Mouse (Mus musculus) adrenal gland, adult 18-20 months (tissue): ENCODE measurements around the gene Adnp. TPM values are rescaled to one million over a fixed set of nuclear protein-coding genes. Genes with fewer than 3 reads are reported as not detected.

Experiments
- DNase-seq, 2 experiments: peaks; one replicate each; pipeline ENCODE4 v3.0.0; 2021 to 2022; ENCODE audit warnings: low spot score in 2 of 2
- total RNA-seq, 2 experiments: library from RNA; stranded (reverse); gene quantifications; 1 replicate in 1 of 2; 2 replicates in 1 of 2; pipeline ENCODE4 v1.2.3; 2021

The Adnp gene
- total RNA-seq, 2 experiments from 2014 or later, result 40.2 to 47.3 TPM

DNA sequence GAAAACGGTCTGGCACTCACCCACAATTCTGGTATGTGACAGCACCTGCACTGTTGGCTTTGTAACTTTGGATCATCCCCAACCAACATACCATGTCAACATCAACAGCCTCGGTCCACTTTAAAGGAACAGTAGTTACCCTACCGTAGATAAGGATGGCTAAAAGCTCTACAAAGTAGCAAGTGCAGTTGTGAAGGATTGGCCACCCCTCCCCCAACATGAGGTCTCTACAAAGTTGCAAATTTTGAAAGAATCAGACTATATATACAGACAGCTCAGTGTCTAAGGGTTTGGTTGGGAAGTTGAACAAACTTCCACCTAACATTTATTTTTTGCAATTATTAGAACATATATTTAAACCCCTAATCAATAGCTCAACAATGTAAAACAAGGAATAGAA lies 971 bp upstream of the Adnp start:
- DNase-seq, result no peak

DNA sequence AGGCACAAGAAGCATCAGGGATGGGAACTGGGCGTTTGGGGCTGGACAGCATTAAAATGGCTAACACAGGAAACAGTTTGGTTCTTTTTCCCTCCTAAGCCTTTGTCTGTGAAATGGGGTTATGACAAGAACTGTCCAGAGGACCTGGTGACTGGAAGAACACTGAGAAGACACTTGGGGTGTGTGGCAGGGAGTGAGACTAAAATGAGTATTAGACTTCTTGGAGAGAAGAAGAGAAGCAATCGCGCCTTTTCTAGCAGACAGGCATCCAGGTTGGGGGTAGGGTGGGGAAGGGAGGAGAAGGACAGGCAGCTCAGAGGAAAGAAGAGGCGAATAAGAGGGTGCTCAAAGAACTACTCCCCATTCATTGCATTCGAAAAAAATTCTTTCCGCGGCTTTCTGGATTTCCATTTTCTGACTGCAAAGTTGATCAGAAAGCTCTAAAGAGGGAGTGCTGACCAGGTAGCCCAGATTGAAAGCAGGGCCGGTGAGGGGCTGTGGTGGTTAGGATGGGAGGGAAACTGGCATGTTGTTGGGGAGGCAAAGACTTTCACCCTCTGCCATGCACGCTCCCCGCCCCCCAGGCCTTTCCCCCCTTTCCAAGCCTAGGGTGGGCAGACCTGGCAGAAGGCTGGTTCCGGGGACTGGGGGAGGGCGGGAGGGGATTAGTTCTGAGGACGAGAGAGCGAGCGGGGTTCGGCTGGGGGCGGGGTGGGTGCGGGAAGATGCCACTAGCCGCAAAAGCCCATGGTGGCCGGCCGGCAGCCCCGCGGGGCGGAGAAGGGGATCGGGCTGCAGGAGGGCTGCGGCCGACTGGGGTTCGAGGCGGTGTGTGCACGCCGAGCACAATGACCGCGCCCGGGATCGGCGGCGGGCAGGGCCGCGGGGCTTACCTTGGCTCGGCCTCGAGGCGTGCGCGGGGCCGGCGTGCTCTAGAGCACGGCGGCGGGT lies 956 bp downstream of the Adnp start:
- peak; percentile 29 to 35 for DNase-seq

DNA sequence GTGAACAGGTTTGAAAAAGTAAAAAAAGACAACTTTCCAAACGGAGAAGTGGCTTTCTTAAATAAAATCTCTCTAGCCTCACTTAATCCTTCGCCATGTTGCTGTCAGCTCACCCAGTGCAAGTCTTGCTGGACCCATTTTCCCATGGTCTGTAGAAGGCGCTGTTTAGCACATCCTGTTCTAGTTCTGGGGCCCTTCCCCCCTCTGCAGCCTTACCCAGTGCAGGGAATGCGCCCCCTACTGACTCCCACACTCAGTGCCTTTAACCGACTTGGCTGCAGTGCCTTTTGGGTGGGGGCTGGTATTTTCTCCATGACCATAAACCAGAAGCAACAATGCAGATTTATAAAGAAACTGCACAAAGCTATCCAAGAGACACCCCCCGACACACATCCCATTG lies 1.6 kb downstream of the Adnp start:
- peak; percentile 78 to 82 for DNase-seq

DNA sequence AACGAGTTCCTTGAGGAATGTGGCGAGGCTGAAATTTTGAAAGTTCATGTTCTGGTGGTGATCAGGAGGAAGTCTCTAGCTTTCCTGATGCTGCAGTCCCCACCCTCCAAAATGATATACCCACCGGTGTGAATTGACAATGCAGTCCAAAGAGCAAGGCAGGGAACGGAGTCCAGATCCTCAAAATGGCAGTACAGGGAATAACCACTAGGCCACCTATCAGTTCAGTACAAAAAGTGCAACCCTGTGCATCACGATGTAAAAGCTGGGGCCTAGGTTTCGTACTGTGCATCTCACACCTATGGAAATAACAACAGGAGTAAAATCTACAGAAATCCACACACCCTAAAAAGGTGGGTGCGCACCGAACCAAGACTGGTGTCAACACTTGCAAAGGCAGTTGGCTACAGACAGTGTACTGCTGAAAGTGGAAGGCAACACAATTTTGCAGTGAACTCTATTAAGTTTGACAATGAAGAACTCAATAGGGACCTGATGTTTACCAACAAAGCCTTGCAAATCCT lies 2.4 kb downstream of the Adnp start:
- DNase-seq, result no peak

DNA sequence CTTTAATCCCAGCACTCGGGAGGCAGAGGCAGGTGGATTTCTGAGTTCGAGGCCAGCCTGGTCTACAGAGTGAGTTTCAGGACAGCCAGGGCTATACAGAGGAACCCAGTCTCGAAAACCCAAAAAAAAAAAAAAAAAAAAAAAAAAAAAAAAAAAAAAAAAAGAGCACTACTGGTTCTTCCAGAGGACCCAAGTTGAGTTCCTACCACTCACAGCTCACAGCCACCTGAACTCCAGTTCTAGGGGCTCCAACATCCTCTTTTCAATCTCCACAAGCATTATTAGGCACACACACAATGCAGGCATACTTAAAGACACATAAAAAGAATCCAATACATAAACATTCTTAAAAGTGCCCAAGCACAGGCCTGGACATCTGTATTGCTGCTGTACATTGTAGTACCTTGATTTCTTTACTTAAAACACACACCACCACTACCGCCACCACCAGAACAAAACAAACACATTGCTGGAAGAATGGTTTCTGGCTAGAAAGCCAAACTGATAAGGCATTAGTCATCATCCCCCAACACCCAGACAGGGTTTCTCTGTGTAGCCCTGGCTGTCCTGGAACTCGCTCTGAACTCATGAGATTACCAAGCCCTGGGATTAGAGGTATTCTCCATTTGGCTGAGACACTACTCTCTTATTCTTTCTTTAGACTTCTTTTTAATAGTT lies 6.8 kb downstream of the Adnp start:
- DNase-seq, result no peak

DNA sequence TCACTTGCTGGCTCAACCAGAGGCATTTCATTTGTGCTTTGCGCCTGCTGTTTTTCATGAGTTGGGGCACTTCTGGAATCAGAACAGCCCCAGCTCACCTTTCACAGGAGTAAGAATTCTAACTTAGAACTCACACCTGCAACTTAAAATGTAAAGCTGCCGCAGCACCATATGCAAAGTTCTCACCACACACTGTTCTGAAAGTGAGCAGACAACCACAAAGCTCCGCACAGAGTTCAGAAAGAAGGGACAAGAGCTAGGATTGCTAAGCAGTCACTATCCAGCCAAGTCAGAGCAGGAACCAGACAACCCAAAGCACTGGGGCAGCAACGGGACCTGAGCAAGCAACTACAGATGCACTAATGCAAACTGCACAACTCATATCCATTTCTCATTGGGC lies 7.4 kb downstream of the Adnp start:
- no peak for DNase-seq

DNA sequence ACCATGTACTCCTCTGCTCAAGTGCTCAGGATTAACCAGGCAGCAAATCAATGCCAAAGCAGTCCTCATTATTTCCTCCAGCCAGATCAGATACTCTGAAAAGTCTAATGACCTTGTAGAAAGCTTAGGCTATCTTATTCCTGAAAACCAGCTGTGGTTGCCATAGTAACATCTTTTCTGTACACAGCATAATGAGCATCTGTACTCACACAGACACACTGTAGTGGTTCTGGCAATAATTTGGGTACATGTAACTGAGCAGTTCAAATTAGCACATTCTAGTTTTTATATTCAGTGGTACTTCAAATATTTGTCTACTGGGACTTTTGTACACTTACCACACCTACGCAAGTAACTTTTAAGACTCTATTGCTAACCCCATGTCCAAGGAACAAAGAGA lies 8.5 kb downstream of the Adnp start:
- no peak for DNase-seq

DNA sequence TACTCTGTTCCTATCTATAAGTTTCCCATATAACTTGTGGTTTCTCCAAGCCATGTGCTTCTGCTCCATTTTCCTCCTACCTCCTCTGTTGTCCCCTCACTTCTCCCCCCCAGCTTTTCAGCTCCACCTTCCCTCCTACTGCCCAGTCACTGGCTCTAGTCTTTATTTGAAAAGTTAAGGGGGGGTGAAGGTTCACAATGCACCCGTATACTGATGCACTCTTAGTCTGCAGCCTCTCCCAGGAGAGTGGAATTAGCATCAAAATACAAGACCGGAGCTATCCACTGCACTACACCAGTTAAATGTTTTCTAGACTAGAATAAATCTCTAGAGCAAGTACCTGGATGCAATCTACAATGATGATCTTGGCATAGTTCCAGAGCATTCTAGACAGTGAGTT lies 11.2 kb downstream of the Adnp start:
- no peak for DNase-seq

DNA sequence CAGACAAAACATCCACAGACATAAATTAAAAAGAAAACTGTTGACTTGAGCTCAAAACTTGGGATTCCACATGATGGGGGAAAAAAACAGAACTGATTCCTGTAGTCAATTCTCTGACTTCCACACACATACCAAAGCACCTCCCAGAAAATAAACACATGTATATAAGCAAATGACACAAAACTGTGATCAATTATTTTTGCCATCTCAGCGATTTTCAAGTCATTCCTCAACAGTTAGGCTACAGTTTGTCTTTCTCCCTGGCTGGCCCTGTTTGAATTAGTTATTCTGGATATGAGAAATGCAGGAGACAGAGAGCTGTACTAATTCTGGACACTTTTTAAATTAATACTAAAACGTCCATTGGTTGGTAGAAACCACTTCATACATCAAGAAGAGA lies 13.2 kb downstream of the Adnp start:
- DNase-seq, result no peak

DNA sequence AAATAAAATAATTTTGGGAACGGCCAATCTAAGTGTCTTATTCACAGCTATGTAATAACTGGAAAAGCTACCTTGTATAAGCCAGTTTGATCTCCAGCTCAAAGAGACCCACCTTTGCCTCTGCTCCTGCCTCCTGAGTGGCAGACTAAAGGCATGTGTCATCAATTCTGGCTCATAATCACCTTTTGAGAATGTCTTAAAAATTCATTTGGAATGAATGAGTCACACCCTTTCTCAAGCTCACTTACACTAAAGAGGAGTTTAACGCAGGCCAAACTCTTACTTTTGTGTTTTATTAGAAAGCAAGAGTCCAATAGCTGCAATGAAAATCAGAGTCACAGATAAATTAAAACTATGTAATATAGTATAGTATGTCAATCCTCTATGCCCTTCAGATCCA lies 15.1 kb downstream of the Adnp start:
- no peak for DNase-seq

DNA sequence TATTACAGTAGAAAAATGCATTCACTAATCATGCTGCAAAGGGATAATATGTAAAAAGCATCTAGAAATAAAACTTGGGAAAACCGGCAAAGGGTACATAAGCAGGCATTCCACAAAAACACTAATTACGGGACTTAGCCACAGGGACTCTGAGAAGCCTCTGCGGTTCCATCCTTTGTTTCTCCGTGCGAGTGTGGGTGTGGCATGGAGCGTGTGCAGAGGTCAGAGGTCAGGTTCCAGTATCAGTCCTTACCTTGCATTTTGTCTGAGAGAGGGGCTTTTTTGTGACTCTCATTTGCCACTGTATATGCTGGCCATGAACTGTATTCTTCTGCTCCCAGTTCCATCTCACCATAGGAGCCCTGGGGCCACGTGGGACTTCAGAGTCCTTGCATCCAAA lies 31.0 kb downstream of the Adnp start:
- no peak for DNase-seq

DNA sequence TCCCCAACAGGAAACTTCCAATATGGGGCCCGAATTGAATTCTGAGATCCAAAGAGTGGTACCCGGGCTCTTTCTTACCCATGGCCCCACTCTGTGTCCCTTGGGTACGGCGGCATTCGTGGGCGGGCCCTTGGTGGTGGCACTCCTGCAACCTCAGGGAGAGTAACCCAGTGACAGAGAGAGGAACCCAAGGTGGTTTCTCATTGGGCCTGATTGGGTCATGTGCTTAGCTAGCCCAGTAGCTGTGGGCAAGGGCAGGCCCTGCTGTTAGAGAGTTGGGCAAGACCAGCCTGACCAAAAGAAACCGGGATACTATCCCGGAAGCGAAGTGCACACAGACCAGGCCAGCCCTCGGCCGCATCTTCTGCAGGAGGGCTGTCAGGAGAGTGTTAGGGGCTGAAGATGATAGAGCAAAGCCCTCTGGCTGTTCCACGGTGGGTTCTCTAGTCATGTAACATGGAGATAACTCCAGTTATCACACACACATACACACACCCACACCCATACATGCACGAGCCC lies 36.7 kb downstream of the Adnp start:
- DNase-seq, result peak; percentile 63 to 68

DNA sequence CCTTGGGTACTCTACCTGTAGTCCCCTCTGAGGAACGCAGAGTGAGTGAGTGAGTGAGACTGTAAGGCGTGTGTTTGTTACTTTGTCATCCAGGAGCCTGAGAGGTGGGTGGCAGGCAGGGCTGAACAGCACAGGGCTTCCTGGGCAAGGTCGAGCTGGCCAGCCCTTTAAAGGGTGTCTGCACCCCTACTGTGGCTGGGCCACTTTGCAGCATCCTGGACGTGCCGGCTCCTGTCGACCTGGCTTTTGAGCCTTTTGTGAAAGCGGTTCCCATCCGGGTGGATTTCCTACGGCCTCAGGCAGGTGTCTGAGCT lies 37.2 kb downstream of the Adnp start:
- DNase-seq, result no peak

DNA sequence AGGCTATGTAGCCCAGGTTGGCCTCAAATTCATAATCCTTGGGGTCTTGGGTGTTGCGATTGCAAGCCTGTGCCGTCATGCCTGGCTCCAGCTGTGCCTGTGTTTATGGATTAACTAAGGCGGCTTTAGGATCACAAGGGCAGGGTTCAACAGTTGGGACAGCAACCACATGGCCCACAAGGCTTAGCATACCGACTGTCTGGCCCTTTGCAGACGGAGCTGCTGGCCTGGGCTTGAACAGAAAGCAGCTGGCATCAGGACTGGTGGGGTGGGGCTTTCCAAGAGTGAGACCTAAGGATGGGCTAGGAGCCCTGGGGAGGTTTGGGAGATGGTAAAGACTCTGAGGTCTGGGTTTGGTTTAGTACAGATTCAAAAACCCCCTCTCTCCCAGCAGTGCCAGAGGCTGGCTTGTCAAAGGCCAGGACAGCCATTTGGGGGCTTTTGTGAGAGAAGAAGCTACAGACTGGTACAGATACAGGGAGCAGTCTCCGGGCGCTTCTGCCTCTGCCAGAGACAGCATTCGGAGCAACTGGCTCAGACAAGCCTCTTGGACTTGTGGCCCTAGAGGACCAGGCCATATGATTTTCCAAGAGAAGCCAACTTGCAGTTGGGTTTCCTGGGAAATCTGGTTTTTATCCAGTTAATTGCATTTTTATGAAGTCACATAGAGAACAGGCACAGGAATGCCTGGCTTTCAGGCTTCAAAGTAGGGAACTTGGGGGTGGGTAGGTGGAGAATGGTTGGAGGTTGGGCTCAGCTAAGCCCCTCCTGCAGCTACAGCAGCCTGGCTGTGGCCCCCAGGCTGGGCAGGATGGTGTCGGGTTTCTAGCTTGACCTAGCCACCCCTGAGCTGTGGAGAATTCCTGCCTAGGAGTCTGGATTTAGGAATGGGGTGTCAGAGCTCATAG lies 37.8 kb downstream of the Adnp start:
- DNase-seq, result no peak

DNA sequence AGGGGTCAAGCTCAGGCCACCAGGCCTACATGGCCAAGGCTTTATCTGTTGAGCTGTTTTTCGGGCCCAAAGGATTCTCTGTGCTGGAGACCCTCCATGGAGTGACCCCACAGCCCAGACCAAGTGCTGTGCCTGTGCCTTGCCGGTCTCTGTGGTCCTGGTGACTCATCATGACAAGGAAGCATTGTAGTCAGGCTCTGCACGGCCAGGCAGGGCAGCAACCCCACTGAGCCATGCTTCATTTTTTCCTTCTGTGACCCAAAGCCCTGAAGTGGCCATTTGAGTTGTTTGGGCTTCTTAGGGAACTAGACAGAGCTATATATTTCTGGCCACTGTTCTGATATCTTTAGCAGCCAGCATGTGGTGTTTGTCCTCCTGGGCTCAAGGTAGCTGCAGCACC lies 39.1 kb downstream of the Adnp start:
- DNase-seq, result no peak

DNA sequence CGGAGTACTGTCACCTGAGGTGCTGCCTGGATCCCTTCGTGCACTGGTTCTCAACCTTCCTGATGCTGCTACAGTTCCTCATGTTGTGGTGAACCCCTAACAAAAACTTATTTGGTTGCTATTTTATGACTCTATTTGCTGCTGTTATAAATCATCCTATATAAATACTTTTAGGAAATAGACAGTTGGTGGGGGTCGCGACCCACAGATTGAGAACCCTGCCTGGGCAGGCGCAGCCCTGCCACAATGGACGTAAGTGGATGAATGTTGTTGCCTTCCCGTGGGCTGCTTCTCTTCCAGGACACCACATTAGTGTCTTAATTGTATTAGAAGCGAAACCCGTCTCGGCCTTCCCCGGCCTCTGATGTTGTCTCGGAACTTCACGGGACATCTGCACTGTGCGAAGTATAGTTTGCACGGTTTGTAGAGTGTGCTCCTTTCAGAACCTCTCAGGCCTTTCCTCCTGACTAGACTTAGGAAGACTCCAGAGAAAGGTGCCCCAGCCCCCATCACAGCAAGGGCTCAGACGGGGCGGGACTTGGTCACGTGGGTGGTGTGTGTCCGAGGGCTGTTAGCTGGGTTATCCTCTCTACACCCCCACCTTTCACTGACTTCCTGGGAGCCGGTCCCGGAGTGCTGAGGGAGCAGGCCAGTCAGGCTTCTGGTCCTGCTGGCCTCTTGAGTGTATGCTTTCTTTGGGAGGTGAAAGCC lies 40.0 kb downstream of the Adnp start:
- no peak for DNase-seq

DNA sequence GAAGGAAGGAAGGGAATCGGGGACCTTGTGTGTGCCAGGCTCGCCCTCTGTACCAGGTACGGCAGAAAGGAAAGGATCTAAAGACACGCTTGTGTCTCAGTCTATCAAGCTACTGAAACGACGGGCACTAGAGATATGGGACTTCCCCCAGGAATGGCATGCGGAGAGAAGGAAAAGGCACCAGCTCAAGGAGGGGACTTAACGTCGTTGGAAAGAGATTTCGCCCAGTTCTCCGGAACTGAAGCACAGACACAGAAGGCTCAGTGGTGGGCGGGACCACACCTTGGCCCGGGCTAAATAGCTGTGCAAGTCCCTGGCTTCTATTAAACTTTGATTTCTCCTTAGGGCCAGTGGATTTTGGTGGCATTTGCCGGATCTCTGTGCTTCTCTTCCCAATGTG lies 44.9 kb downstream of the Adnp start:
- DNase-seq, result no peak

DNA sequence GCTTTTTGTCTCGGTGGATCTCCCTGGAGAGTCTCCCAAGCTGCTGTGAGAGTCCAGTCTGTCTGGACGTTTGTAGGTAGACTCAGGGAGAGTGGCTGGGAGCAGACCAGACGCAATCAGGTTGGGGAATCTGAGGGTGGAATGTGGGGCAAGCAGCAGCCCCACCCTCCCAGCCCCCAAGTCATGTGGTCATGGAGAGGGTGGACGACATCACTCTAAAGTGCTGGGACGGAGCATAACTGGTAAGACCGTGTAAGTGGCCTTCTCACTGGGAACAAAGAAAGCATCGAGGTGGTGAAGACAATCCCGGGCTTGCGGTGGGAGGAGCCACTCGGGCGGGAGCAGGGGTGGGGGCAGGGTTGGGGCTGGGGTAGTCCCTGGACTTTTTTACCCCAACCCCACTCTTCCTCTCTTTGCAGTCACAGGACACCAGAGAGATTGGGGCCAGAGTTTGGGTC lies 45.4 kb downstream of the Adnp start:
- DNase-seq, result no peak

DNA sequence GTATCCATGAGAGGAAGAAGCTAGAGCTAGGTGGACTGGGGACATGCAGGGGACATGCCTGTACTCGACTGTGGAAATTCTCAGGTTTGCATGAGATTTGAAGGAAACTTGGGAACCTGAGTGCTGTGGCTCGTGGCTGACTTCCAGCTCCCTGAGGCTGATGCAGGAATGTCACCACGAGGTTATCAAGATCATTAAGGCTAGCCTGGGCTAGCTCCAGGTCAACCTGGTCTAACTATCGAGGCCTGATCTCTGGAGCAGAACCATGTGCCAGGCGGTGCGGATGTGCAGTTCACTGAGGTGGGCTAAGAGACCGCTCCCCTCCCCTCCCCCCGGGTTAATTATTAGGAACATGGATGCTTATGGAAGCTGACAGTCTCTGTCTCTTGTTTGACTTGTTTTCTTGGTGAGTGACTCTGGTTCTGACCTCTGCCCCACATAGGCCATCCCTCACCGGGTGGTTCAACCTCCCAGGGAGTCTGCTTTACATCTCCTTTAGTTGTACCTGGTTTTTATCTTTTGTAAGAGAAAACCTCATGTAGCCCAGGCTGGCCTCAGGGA lies 46.5 kb downstream of the Adnp start:
- DNase-seq, result no peak
